Mouse (Mus musculus) megakaryocyte, adult 5-6 weeks (primary cell): Measurements from ENCODE around the gene Rdh19. TPM values are rescaled to one million over a fixed set of nuclear protein-coding genes. Genes with fewer than 3 reads are reported as not detected.

Experiments used
- total RNA-seq, 2 experiments: library from RNA; stranded (forward) in 1 of 2; stranded (reverse) in 1 of 2; fragments of 153-499, 151-499 nt in 1 of 2; fragments of 221-1000, 200-1000 nt in 1 of 2; gene quantifications; 2 replicates each; pipeline versions ENCODE4 v1.2.3 to v1.2.4; 2015 to 2017

Rdh19 gene
- total RNA-seq, 2 experiments from 2014 or later = not detected

Other genes starting within 250 kb of the Rdh19 start
- 85.5 and 104 TPM in 2 replicates for gene Lrp1, start 228.8 kb upstream of the Rdh19 start, total RNA-seq (2015)
- 62.4 and 72.2 TPM in 2 replicates for gene Lrp1, start 228.8 kb upstream of the Rdh19 start, total RNA-seq (2017)
- 82.5 and 89.6 TPM in 2 replicates for gene Stat6, start 206.9 kb upstream of the Rdh19 start, total RNA-seq (2015)
- 120 and 128 TPM in 2 replicates for gene Stat6, start 206.9 kb upstream of the Rdh19 start, total RNA-seq (2017)
- gene Nemp1, start 183.0 kb upstream of the Rdh19 start, total RNA-seq (2015) = 15.2 and 18.4 TPM in 2 replicates
- 17.0 and 17.5 TPM in 2 replicates for gene Nemp1, start 183.0 kb upstream of the Rdh19 start, total RNA-seq (2017)
- 2.0 and 2.6 TPM in 2 replicates for gene Nab2, start 181.4 kb upstream of the Rdh19 start, total RNA-seq (2015)
- 2.3 and 2.4 TPM in 2 replicates for gene Nab2, start 181.4 kb upstream of the Rdh19 start, total RNA-seq (2017)
- gene Myo1a, start 144.8 kb upstream of the Rdh19 start, total RNA-seq (2015) = 0.16 TPM in 1 of 2 replicates, not detected in the other
- 0.20 TPM in 1 of 2 replicates, not detected in the other for gene Myo1a, start 144.8 kb upstream of the Rdh19 start, total RNA-seq (2017)
- 1.1 and 1.8 TPM in 2 replicates for gene Tac2, start 125.5 kb upstream of the Rdh19 start, total RNA-seq (2015)
- 0.37 and 0.51 TPM in 2 replicates for gene Tac2, start 125.5 kb upstream of the Rdh19 start, total RNA-seq (2017)
- gene Zbtb39, start 110.4 kb upstream of the Rdh19 start, total RNA-seq (2015) = 3.3 and 5.1 TPM in 2 replicates
- 3.2 and 4.3 TPM in 2 replicates for gene Zbtb39, start 110.4 kb upstream of the Rdh19 start, total RNA-seq (2017)
- gene Gpr182, start 98.2 kb upstream of the Rdh19 start, total RNA-seq (2015) = not detected in 2 replicates
- 0.11 TPM in 1 of 2 replicates, not detected in the other for gene Gpr182, start 98.2 kb upstream of the Rdh19 start, total RNA-seq (2017)
- gene Rdh1, start 90.2 kb upstream of the Rdh19 start, total RNA-seq (2015) = not detected in 2 replicates
- not detected in 2 replicates for gene Rdh1, start 90.2 kb upstream of the Rdh19 start, total RNA-seq (2017)
- not detected in 2 replicates for gene Rdh16f1, start 90.1 kb upstream of the Rdh19 start, total RNA-seq (2015)
- not detected in 2 replicates for gene Rdh16f1, start 90.1 kb upstream of the Rdh19 start, total RNA-seq (2017)
- not detected in 2 replicates for gene Rdh9, start 73.5 kb upstream of the Rdh19 start, total RNA-seq (2015)
- not detected in 2 replicates for gene Rdh9, start 73.5 kb upstream of the Rdh19 start, total RNA-seq (2017)
- gene Rdh16, start 48.8 kb upstream of the Rdh19 start, total RNA-seq (2015) = not detected in 2 replicates
- not detected in 2 replicates for gene Rdh16, start 48.8 kb upstream of the Rdh19 start, total RNA-seq (2017)
- not detected in 2 replicates for gene Rdh16f2, start 16.5 kb downstream of the Rdh19 start, total RNA-seq (2015)
- not detected in 2 replicates for gene Rdh16f2, start 16.5 kb downstream of the Rdh19 start, total RNA-seq (2017)
- gene Rdh7, start 38.9 kb downstream of the Rdh19 start, total RNA-seq (2015) = not detected in 2 replicates
- not detected in 2 replicates for gene Rdh7, start 38.9 kb downstream of the Rdh19 start, total RNA-seq (2017)
- gene Sdr9c7, start 48.6 kb downstream of the Rdh19 start, total RNA-seq (2015) = not detected in 2 replicates
- not detected in 2 replicates for gene Sdr9c7, start 48.6 kb downstream of the Rdh19 start, total RNA-seq (2017)
- gene Hsd17b6, start 157.7 kb downstream of the Rdh19 start, total RNA-seq (2015) = not detected in 2 replicates
- not detected in 2 replicates for gene Hsd17b6, start 157.7 kb downstream of the Rdh19 start, total RNA-seq (2017)
- 70.7 and 76.4 TPM in 2 replicates for gene Prim1, start 165.2 kb downstream of the Rdh19 start, total RNA-seq (2015)
- 66.4 and 66.8 TPM in 2 replicates for gene Prim1, start 165.2 kb downstream of the Rdh19 start, total RNA-seq (2017)
- gene Naca, start 185.6 kb downstream of the Rdh19 start, total RNA-seq (2015) = 699 and 796 TPM in 2 replicates
- gene Naca, start 185.6 kb downstream of the Rdh19 start, total RNA-seq (2017) = 1,510 and 1,709 TPM in 2 replicates
- gene Ptges3, start 209.0 kb downstream of the Rdh19 start, total RNA-seq (2015) = 118 and 120 TPM in 2 replicates
- gene Ptges3, start 209.0 kb downstream of the Rdh19 start, total RNA-seq (2017) = 140 and 162 TPM in 2 replicates
- 902 and 936 TPM in 2 replicates for gene Atp5b, start 233.3 kb downstream of the Rdh19 start, total RNA-seq (2015)
- gene Atp5b, start 233.3 kb downstream of the Rdh19 start, total RNA-seq (2017) = 1,533 and 1,600 TPM in 2 replicates
- gene Baz2a, start 241.6 kb downstream of the Rdh19 start, total RNA-seq (2015) = 51.3 and 53.5 TPM in 2 replicates
- 21.3 and 27.4 TPM in 2 replicates for gene Baz2a, start 241.6 kb downstream of the Rdh19 start, total RNA-seq (2017)